Mouse (Mus musculus) right cerebral cortex, adult 18-20 months (tissue): ENCODE measurements around the gene P4htm.

Experiments
- DNase-seq: peaks from one replicate; pipeline ENCODE4 v3.0.0; 2022; ENCODE audit warnings: mixed read lengths

The P4htm gene

DNA sequence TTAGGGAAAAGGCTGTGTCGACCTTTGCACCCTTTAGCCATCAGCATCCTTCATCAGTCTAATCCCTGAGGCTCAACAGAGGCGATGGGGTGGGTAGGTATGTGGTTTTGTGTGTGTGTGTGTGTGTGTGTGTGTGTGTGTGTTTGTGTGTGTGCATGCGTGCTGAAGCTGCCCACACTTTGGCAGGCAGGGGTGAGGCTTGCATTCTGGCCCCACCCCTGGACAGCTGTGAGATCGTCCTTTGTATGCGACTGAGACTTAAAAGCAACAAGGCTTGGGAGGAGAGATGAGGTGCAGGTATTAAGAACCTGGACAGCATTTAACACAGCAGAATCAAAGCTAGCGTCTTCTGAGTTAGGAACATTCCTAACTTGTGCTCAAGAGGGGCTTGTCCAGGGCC is 20.4 kb downstream of the P4htm start:
- DNase-seq, result no peak

DNA sequence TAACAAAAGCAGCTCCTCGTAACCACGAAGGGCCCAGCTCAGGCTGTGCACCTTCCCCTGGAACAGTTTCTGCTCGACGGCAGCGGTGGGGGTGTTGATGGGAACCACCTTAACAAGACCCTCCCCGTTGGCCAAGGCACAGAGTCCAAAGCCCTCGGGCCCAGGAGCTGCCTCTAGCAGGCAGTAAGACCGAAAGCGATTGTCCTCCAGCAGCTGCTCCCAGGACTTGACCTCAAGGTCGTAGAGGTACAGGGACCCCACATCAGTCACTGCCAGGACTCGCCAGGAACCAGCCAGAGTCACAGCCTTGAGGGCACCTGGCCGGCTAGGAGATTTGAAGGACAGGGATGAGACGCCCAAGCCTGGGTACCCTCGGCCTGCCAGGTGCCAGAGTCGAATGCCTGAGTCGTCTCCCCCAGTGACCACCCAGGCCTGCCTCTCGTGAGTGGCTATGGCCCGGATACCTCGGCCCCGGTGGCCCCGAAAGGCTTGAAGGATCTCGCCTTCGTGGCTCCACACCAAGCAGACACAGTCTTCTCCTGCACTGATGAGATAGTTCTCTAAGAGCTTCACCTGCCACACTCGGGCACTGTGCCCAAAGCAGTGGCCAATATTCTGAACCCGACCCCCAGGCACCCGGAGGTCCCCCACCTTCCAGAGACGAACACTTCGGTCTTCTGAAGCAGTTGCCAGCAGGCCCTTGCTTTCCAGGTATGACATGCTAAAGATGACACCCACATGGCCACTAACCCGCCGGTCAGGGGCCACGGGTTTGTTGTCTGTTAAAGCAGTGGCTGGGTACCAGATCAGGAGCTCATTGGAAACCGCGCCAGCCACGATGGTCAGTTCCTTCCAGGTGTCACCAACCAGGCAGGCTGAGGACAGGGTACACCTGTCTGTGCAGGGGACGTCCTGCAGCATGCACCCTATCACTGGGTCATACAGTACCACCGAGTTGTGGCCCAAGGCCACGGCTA is 21.9 kb downstream of the P4htm start:
- no peak for DNase-seq

DNA sequence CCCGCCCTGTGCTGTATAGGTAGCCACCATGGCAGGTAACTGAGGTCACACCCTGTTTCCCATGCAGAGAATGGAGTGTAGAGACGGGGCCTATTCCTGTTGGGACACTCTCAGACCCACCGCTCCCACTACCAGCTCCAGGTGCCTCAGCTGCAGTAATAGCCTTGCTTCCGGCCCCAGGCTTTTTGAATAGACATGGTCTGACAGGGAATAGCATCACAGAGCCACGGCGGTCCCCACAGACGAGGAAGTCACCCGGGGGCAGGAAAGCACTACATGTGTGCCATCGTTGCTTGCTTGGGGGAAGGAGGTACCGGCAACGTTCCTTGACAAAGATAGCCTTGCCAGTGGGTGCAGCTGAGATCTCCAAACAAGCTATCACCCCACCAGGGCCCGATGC is 22.5 kb downstream of the P4htm start:
- no peak for DNase-seq

DNA sequence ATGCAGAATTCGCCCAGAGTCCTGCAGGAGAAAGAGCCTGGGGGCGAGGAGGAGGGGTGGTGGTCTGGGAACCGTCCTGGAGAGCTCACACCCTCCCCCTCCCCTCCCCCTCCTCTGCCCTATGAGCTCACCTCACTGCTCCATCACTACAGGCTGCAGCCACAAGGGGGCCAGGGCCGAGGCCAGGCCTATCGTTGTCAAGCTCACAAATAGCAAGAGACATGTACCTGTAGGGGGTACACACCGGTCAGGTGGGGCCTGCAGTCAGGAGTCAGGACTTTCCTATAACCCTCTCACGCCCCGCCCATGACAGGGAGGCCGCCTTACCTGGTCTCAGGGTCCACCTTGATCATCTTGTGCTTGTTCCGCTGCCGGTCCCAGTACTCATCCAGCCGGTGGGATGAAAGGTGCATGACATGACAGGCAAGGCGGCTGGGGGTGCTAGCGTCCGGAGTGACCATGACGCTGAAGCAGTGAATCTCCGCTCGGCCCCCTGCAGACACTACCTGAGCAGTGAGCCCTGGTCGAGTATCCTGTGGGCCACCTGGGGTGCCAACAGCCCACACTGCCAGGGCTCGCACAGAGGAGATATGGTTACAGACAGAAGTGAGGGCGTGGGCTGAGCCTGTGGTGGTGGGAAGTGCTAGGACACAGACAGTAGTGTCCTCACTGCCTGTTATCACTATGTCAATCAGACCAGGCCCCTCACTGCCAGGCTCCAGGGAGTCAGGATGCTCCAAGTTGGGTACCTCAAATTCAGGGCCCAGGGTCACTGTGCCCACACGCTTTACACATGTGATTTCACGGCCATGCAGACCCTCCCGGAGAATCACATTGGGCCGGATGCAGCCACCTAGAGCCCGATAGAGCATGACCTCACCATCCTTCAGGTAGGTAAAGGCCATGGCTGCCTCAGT is 23.4 kb downstream of the P4htm start:
- peak; percentile 51 for DNase-seq

DNA sequence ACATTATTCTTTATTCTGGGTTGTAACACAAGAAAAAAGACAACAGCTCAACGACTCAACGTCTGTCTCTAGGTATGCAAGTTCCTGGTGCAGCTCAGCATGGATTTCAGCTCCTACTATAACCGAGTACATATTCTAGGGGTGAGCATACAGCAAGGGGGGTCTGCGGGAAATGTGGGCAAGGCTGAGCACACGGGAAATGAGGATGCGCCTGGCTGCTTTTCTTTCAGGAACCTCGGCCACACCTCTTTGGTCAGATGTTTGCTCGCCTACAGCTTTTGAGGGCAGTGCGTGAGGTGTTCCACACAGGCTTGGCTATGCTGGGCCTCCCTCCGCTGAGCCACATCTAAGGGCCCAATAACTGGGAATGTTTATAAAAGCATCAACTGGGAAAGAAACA is 25.1 kb downstream of the P4htm start:
- DNase-seq, result no peak

DNA sequence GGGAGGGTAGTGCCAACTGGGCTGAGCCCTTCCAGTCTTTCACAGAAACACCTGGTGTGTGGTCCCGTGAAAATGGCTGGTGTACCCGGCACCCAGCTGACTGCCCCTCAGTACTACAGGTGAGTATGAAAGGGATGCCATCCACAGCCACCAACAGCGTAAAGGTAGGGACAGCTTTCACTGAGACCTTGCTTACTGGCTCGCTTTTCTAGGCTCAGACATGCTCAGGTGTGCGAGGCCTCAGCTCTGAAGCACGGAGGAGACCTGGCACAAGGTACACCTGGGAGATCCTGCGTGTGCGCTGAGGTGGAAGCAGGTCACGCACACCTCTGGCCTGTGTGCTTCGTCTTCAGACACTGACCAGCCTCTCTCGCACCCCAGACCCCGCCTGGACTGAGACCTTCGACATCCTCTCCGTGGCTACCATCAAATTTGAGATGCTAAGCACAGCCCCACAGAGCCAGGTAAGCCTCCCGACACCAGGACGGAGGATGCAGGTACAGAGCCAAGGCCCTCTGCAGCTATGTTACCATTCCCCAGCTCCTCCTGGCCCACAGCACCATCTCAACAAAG is 26.0 kb downstream of the P4htm start:
- no peak for DNase-seq

DNA sequence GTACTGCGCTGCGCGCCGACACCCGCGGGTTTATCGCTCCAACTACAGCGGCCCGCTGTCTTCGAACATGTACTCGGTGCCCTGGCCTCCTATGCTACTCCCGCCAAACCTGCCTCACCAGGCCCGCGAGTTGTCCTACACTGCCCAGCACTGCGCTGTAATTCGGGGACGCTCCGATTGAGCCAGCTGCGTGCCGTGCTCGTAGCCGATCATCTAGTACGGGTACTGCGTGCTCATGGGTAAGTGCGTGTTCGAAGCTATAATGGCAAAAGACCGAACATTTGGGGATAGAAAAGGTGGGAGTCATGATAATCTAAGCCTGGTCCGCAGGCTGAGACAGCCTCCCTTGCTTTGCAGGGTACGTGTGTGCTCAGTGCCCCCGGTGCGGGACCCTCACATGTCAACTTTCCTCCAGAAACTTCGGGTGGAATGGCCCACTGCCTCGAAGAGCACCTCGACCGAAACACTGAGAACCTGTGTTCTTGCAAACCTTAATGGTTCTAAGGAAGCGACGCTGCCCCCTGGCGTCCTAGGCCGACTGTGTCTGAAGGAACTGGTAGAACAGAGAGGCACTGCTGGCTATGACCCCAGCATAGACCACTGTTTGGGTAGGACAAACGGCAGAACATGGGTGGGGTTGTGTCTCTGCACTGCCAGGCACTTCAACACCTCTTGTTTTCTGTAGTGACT is 27.1 kb downstream of the P4htm start:
- peak; percentile 62 for DNase-seq

DNA sequence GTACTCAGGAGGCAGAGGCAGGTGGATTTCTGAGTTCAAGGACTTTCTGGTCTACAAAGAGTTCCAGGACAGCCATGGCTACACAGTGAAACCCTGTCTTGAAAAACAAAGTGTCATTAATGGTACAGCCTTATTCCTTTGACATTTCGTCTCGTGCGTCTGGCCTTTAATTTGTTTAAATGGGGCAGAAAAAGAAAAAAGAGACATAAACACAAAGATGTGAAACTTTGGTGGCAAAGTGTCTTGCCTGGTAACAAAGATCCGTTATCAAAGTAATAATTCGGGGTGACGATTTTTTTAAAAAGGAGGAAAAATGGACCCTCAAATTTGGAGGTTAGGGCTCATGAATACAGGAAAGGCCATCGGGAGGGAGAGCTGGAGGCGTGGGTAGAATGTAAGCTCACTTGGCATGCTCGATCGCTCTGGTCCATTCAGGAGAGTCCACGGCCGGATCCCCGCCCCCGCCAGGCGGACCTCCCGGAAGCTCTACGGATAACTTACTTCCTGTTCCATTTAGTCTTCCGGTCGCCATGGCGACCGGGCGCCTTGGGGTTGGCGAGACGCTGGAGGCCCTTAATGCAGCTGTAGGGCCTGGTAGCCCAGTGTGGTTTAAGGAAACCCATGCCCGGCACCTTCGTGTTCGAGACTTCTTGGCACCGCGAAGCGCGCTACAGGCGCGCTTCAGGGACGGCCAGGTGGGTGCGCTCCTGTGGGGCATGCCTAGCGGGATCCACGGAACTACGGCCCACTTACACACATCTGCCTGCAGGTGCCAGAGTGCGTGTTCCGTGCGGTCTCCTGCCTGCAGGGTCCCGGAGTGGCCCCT is 27.9 kb downstream of the P4htm start, which contains the start of gene Dalrd3:
TSS of gene Dalrd3 (plus strand) at position 506 of the 826 bp plus-strand sequence.
- peak; percentile 94 for DNase-seq

DNA sequence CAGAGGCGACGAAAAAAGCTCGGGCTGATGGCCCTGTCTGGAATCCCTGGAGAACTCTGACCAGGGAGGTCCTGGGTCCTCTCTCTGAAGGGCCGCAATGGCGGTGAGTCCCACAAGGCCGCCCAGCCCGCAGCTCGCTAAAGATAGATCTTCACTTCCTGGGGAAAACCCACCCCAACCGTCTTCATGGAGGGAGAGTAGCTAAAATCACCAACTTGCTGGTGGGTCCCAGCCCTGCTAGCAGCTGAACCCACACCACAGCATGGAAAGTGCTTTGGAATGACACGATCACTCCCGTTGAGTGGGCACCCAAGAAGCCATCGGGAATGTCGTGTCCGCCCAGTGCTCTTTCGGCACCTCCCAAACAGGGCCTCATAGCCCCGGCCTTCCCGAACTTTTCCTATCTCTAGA is 29.0 kb downstream of the P4htm start:
- no peak for DNase-seq

DNA sequence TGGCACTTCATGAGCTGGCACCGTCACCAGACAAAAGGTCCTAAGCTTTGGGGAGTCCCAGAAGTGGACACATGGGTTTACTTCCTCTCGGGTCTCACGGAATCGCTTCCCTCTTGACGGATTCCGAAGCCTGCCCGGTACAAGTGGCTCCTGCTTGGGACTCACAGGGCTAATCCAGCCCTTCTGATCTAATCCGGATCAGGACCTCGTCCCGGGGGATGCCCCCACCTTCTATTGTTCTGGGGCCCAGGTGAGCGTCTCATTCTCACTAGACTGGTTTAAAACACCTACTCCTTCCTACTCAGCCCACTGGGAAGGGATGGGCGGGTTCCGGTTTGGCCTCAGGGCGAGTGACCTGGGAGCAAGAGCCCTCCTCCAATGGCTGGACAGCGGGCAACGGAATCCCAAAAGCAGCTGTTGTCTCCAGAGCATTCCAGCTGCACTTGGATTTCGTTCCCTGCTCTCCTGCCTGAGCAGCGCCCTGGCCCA is 29.5 kb downstream of the P4htm start:
- no peak for DNase-seq

DNA sequence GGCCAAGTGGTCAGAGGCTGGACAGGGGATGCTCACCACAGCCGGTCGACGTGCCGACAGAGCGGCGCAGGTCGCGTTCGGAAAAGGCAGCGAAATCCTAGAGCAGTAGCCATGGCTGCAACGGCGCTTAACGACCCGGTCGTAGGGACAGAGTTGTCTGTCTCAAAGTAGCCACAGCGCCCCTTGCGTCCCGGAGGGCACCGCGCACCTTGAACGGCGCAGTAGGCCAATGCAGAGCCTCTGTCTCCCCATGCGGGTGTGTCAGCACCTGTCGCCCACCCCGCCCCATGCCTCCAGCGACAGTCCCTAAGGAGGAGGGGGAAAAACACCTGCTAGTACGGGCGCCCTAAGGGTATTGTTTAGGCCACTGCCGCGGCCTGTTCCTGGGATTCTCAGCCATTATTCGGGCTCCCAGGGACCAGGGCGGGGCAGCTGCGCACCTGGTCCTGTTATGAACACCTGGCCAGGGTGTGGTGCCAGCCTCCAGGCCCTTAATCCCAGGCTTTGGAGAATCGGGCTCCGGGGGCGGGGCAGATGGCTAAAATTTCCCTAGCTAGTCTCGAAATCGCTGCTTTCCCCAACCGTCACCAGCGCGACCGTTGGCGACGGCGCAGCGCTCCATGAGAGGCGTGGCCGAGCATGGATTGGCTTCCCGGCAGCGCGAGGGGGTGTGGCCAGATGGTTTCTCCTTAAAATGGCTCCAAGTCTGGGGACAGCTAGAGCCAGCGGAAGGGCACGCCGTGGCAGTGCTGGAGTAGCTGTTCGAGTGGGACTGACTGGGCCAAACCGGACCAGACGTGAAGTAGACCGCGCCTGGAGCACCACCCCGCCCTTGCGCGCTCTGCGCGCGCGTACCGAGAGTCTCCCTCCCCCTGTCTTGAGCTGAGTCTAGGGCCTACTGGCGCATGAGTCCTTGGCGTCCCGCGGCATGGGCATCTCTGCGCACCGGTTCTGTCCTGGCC is 30.4 kb downstream of the P4htm start, which contains the start of gene Ndufaf3:
TSS of gene Ndufaf3 (minus strand) at position 620 of the 962 bp plus-strand sequence.
- DNase-seq, result peak; percentile 96

DNA sequence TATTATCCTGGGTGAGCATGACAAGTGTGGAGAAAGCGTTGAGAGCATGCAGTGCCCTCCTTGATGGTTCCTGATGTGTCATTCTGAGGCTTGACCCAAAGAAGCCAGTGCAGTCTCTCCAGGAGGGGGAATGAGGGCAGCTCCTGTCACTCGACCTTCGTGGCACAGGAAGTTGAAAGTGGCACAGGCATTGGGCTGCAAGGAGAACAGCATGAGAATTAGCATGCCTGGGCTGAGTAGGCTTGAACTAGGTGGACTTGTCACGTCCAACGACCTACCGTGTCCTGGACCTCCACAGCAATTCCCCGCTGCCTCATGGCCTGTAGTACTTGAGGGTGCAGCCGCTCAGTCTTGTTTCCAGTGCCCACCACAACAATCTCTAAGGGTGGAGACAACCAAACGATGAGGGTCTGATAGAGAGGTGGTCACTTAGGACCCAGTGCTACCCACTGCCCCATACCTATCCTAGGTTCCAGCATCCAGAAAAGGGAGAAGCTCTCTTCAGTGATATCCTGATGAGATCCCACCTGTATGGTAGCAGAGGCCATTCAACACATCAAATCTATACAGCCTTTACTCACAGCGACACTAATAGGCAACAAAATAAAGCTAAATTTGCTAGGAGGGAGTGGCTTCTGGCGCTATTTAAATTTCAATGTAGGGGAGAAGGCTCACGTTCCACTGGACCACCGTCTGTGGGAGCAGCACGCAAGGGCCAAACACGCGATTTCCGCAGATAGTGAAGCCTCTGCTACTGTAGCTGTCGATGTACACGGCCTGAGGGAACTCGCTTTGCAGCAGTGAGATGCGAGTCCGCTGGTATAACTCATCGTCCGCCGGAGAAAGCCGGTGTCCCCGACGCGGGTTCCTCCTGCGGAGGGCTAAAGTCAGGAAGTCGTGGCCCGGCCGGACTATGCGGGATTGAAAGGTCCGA is 31.3 kb downstream of the P4htm start:
- no peak for DNase-seq

DNA sequence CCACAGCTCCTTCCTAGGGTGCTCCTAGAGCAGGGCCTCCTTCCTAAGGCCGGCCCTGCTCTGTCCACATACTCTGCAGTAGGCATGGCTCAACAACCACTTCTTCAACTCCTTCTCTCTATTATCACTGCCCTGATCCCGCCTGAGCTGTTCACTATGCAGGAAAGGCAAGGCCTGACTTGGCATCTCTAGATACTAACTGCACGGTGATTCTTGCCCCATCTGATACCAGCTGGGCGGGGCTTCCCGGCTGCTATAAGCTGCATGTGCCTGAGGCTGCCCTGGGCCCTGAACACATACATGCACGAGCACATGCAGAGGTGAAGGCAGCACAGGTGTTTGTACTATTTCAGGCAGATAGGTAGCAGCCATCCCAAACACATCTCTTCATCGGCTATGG is 33.3 kb downstream of the P4htm start:
- DNase-seq, result no peak

DNA sequence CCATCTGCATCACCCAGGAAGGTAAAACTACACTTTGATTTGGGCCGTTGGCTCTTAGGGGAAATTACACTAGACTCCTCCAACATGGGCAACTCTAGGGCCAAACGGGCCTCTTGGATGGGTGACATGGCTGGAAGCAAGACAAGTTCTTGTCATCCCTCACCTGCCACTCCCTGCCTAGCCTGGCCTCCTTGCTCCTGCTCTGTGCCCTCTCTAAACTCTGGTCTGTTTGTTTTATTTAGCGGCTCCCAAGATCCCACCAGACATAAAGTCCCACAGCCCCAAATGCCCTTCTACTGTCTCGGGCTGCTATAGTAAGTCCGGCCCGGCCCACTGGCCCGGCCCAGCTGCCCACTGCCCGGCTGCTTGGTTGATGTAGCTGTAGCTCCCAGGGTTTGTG is 33.8 kb downstream of the P4htm start:
- no peak for DNase-seq

DNA sequence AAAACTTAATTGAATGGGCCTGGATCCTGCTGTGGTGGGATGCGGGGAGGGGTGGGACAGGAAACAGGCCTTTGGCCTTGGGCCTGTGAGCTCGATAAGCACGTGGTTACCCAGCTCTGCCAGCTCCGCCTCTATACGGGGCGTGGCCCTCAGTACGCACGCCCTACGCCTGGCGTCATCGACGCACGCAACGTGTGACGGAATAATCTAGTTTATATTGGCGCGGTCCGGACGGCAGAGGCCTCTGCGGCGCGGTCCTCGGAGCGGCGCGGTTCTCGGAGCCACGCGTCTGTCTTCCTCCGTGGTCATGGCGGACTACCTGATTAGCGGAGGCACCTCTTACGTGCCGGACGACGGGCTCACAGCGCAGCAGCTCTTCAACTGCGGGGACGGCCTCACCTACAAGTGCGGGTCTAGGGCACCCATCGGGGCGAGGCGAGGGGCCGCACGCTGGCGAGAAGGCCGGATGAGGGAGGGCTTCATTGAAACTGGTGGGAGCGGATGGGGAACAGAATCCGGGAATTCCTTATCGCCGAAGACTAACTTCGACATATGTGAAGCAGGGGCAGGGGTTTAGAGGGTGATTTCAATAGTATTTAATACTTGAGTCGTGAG is 37.1 kb downstream of the P4htm start, which contains the start of gene Impdh2:
TSS of gene Impdh2 (plus strand) at position 60 of the 615 bp plus-strand sequence.
- peak; percentile 93 for DNase-seq

DNA sequence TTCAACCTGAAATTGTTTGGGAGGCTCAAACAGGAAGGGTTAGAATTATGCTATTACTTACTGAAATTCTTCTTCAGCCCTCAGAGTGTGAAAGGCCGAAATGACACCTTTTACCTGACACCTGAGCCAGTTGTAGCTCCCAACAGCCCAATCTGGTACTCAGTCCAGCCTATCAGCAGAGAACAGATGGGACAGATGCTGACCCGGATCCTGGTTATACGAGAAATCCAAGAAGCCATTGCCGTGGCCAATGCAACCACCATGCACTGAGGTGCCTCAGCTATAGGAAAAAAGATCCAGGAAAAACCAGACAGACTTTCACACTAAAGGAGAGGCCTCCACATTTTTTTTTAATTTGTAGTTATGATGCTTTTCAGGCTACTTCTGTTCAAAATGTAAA is 38.3 kb downstream of the P4htm start:
- no peak for DNase-seq

DNA sequence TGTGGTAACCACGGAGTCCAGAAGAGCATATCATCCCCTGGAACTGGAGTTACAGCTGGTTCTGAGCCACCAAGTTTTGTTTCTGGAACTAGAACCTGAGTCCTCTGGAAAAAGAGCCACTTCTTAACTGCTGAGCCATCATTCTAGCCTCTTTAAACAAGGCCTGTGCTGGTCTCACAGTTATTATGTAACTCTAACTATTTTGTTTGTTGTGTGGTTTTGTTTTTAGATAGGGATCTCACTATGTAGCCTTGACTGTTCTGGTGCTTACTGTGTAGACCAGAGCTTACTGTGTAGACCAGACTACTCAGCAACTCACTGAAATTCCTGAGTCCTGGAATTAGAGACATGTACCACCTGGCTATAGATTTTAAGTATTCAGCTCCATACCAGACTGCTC is 50.6 kb downstream of the P4htm start:
- DNase-seq, result no peak

DNA sequence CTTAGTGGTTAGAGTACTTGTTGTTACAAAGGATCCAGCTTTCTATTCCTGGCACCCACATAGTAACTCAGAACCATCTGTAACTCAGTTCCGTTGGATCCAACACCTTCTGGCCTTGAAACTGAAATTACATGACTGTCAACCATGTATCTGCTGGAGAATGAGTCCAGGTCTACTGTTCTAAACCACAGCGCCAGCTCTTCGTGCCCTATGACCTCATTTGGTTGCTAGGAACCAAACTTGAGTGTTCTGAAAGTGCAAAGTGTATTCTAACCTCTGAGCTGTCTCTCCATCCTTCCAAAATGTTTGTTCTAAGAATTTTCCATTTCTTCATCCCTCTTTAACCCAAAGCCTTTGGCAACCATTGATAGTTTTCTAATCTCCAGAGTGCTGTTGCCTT is 51.5 kb downstream of the P4htm start:
- no peak for DNase-seq
